Mouse (Mus musculus) kidney, adult 2 months (tissue): ENCODE measurements around the gene Mdga1.

Experiments
- CTCF ChIP-seq: fragments of 200-500 bp; conservative IDR thresholded peaks from 2 replicates; pipeline ENCODE4 v1.5.1; 2011; ENCODE audit warnings: low read depth, mild to moderate bottlenecking, control low read depth, low read length, moderate library complexity, mixed read lengths; ENCODE audit not compliant: insufficient read depth, insufficient read length
- POLR2A ChIP-seq: fragments of 200-500 bp; IDR thresholded peaks from one replicate; pipeline ENCODE4 v1.6.1; 2011; ENCODE audit warnings: low read depth, low read length, control low read depth

DNA sequence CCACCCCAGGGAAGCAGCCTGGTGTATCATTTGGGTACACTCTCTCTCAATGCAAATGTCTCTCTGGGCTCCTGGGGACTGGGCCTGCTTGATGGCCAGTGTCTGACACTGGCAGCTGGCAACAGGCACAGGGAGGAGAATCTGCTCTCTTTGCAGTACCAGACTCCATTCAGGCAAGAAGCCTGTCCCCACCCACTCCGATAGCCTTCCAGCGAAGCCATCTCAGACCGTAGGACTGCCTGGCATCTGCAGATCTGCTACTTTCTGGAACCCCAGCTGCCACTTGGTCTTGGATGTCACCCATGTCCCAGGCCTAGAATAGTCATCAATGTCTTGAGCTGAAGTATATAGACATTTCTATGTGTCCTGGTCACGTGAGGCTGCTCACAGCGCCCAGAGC is 74.9 kb downstream of the Mdga1 start:
- TF ChIP-seq POLR2A (no peak), CTCF (no peak)
